Mouse (Mus musculus) liver, postnatal 0 days (tissue): ENCODE measurements around the gene Sdhd.

Experiments
- CTCF ChIP-seq: sonication (generic); IDR thresholded peaks from 2 replicates; pipeline ENCODE4 v1.5.1; 2016; ENCODE audit warnings: antibody characterized with exemption, low read depth
- EP300 ChIP-seq: IDR thresholded peaks from 2 replicates; pipeline ENCODE4 v1.6.1; 2016; ENCODE audit warnings: antibody characterized with exemption, low read depth, mild to moderate bottlenecking

DNA sequence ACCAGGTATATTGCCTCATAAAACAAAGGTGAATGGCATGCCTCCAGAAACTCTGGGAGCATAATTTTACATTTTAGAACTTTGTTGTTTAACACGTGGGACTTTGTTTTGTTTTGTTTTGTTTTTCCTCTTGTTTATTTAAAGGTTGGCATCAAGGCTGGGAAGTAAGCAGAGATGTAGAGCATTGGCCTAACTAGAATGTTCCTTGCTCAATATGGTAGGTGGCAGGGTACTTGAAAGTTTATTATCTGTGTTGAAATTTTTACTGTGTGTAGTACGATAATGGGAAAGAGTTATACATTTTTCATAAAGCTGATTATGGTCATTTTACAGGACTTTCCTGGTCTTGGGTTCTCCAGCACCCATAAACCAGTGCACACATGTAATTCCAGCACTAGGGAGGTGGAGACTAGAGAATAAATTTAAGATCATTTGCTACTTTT is 41.7 kb downstream of the Sdhd start:
- no peak for TF ChIP-seq CTCF
- no peak for TF ChIP-seq EP300
